In the genomic region with DNA sequence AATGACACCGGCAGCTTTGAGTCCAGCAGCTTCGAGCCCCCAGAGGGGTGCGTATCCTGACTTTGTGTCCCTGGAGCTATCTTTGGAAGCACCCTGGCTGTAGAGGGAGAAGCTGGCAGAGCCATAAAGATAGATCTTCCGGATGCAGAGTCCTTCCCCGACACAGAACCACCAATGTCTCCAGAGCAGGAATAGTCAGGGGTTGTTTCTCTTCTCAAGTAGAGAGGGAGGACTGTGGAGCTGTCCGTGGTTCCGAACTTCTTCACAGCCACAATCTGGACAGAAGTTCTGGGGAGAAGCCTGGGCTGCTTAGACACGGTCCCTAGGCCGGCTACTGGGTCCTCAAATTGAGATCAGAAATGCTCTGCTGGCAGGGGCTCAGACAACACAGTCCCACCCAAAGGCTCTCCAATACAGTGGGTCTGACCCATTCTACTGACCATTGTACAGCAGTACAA, we compare ENCODE assay signal across 10 mouse cellular contexts. TPM values are rescaled to one million over a fixed set of nuclear protein-coding genes. Genes with fewer than 3 reads are reported as not detected.
DNase-seq lines count a peak whose midpoint lies in the region; ATAC-seq and TF ChIP-seq lines count a peak whose summit lies in the region.
"Had no signal": no experiment of that assay in that cellular context is flagged by ENCODE, and none has a peak within 500 bp of the region (broad histone marks: within the 10 kb centered on the region; RNA-seq: fewer than 3 reads in every experiment).

No protein-coding gene starts in this region.

- no peak overlapping the region for H3K4me3 ChIP-seq in lung, postnatal 0 days (ENCODE audit: low read depth, low read length)
- H3K4me3 ChIP-seq in lung, adult 2 months (replicated peaks; ENCODE audit: extremely low read depth, low read depth, low read length), result no peak overlapping the region
- H3K4me3 ChIP-seq in embryonic facial prominence, embryonic 10.5 days, result peak overlapping the region; percentile 47
- H3K4me3 ChIP-seq in intestine, postnatal 0 days (ENCODE audit: low read depth, low read length), result no peak overlapping the region
- H3K4me3 ChIP-seq in stomach, embryonic 14.5 days (ENCODE audit: low read depth, low read length), result 0 out of 2 replicates have a peak overlapping the region, but pooled peaks have one; percentile 8

- peak; percentile 25 for DNase-seq in lung, postnatal 0 days (ENCODE audit: low spot score)
- no peak for DNase-seq in lung, adult 2 months
- peak; percentile 51 for DNase-seq in embryonic facial prominence, embryonic 10.5 days (ENCODE audit: low spot score)
- no peak for DNase-seq in gastrocnemius, postnatal 10 days
- no peak for DNase-seq in thymus, postnatal 4 days
- no peak for DNase-seq in left cerebral cortex, adult 18-20 months (ENCODE audit: low spot score in 2 of 2)
- DNase-seq: layer of hippocampus, adult 9-11 months had no signal

- no peaks in the 10 kb centered on the region for H3K9me3 ChIP-seq in lung, postnatal 0 days (ENCODE audit: low read length)
- no peaks in the 10 kb centered on the region for H3K9me3 ChIP-seq in embryonic facial prominence, embryonic 10.5 days
- no peaks in the 10 kb centered on the region for H3K9me3 ChIP-seq in intestine, postnatal 0 days (ENCODE audit: control insufficient read depth)
- H3K9me3 ChIP-seq in stomach, embryonic 14.5 days (ENCODE audit: control insufficient read depth, low read depth, low read length), result no peaks in the 10 kb centered on the region

- no peak for TF ChIP-seq EP300 in lung, postnatal 0 days (IDR thresholded peaks at IDR 0.05)

- H3K9ac ChIP-seq in lung, postnatal 0 days (replicated peaks; ENCODE audit: low read depth), result no peak overlapping the region
- no peak overlapping the region for H3K9ac ChIP-seq in intestine, postnatal 0 days (ENCODE audit: low read depth, low read length)
- H3K9ac ChIP-seq in stomach, embryonic 14.5 days (replicated peaks; ENCODE audit: low read depth, low read length), result no peak overlapping the region

- WGBS in lung, postnatal 0 days, result 13% methylated on average over 9 of the region's 9 CpGs
- WGBS in lung, adult 2 months, result 11% methylated on average over 9 of the region's 9 CpGs
- 14% methylated on average over 9 of the region's 9 CpGs for WGBS in embryonic facial prominence, embryonic 10.5 days
- WGBS in intestine, postnatal 0 days, result 8% methylated on average over 9 of the region's 9 CpGs
- 12% methylated on average over 9 of the region's 9 CpGs for WGBS in stomach, embryonic 14.5 days

- H3K4me1 ChIP-seq in lung, postnatal 0 days (ENCODE audit: insufficient read depth, low read depth, low read length), result 0 out of 2 replicates have a peak, but pooled peaks cover 4% of the 10 kb centered on the region
- H3K4me1 ChIP-seq in lung, adult 2 months (ENCODE audit: control insufficient read depth, insufficient read depth, low read length), result peaks cover 4% of the 10 kb centered on the region; the same call in 1 of the 2 replicates
- H3K4me1 ChIP-seq in embryonic facial prominence, embryonic 10.5 days, result peaks cover 26% of the 10 kb centered on the region
- H3K4me1 ChIP-seq in intestine, postnatal 0 days (replicated peaks; ENCODE audit: control insufficient read depth, insufficient read depth, low read length), result no peaks in the 10 kb centered on the region
- H3K4me1 ChIP-seq in stomach, embryonic 14.5 days (ENCODE audit: control insufficient read depth, insufficient read depth, low read length), result 0 out of 2 replicates have a peak, but pooled peaks cover 9% of the 10 kb centered on the region

- no peak overlapping the region for H3K27ac ChIP-seq in lung, postnatal 0 days (ENCODE audit: low read length)
- no peak overlapping the region for H3K27ac ChIP-seq in embryonic facial prominence, embryonic 10.5 days (replicated peaks)
- H3K27ac ChIP-seq in intestine, postnatal 0 days (ENCODE audit: low read depth, low read length), result no peak overlapping the region
- H3K27ac ChIP-seq in stomach, embryonic 14.5 days (ENCODE audit: low read length), result no peak overlapping the region

- peaks cover 42% of the 10 kb centered on the region for H3K27me3 ChIP-seq in lung, postnatal 0 days (replicated peaks; ENCODE audit: insufficient read depth, low read length)
- peaks cover 66% of the 10 kb centered on the region for H3K27me3 ChIP-seq in embryonic facial prominence, embryonic 10.5 days (replicated peaks; ENCODE audit: low read depth, poor library complexity, severe bottlenecking)
- H3K27me3 ChIP-seq in intestine, postnatal 0 days (replicated peaks; ENCODE audit: control insufficient read depth, insufficient read depth, low read length), result peaks cover 53% of the 10 kb centered on the region
- peaks cover 48% of the 10 kb centered on the region for H3K27me3 ChIP-seq in stomach, embryonic 14.5 days (ENCODE audit: control insufficient read depth, insufficient read depth, low read length)

- no peaks in the 10 kb centered on the region; the same call in 1 of the 2 replicates for H3K36me3 ChIP-seq in lung, postnatal 0 days (ENCODE audit: insufficient read depth, low read length)
- H3K36me3 ChIP-seq in embryonic facial prominence, embryonic 10.5 days (replicated peaks), result peaks cover 17% of the 10 kb centered on the region
- peaks cover 11% of the 10 kb centered on the region; the same call in 1 of the 2 replicates for H3K36me3 ChIP-seq in intestine, postnatal 0 days (ENCODE audit: control insufficient read depth, insufficient read depth)
- no peaks in the 10 kb centered on the region for H3K36me3 ChIP-seq in stomach, embryonic 14.5 days (ENCODE audit: control insufficient read depth, insufficient read depth, low read length)

- TF ChIP-seq POLR2A in lung, adult 2 months (IDR thresholded peaks at IDR 0.05; ENCODE audit: borderline replicate concordance, extremely low read depth, low read depth, low read length), result no peak

- H3K4me2 ChIP-seq in lung, postnatal 0 days (replicated peaks; ENCODE audit: low read depth, low read length), result peak overlapping the region; percentile 22; the same call in 1 of the 2 replicates
- H3K4me2 ChIP-seq in intestine, postnatal 0 days (replicated peaks; ENCODE audit: low read depth), result peak overlapping the region; percentile 37; the same call in 1 of the 2 replicates
- no peak overlapping the region; the same call in 1 of the 2 replicates for H3K4me2 ChIP-seq in stomach, embryonic 14.5 days (replicated peaks; ENCODE audit: low read depth, low read length)

- no peak for TF ChIP-seq CTCF in lung, postnatal 0 days (IDR thresholded peaks at IDR 0.05)
- no peak for TF ChIP-seq CTCF in lung, adult 2 months (IDR thresholded peaks at IDR 0.05; ENCODE audit: insufficient read depth, low read length)
- no peak for TF ChIP-seq CTCF in intestine, postnatal 0 days (IDR thresholded peaks at IDR 0.05; ENCODE audit: low read depth)

- no peak for ATAC-seq in lung, postnatal 0 days
- ATAC-seq in intestine, postnatal 0 days, result no peak
- no peak for ATAC-seq in stomach, embryonic 14.5 days (ENCODE audit: insufficient number of reproducible peaks, insufficient read depth, low FRiP score, low read depth)

RNA-seq across cellular contexts. Expression of gene Ucn, which starts 0.4 kb away (rescaled TPM):
- not detected in 2 replicates for polyA plus RNA-seq in lung, postnatal 0 days (2015; fragmentation: Nextera tagmentation; extraction: Ambion mirVana)
- polyA plus RNA-seq in lung, adult 2 months (2012; rRNA removed), result not detected in 2 replicates
- polyA plus RNA-seq in embryonic facial prominence, embryonic 10.5 days (2016; fragmentation: Nextera tagmentation; extraction: Ambion mirVana), result not detected in 2 replicates
- not detected in 2 replicates for polyA plus RNA-seq in intestine, postnatal 0 days (2015; fragmentation: Nextera tagmentation; extraction: Ambion mirVana)
- not detected in 2 replicates for polyA plus RNA-seq in stomach, embryonic 14.5 days (2014; fragmentation: Nextera tagmentation; extraction: Ambion mirVana)
- total RNA-seq in gastrocnemius, postnatal 10 days (2021), result not detected
- 1 to 10 TPM; 1.4 to 2.8 TPM for total RNA-seq in left cerebral cortex, adult 18-20 months (2021)
- polyA plus RNA-seq: brain, embryonic 14.5 days had no signal

RNA-seq across cellular contexts. Expression of gene Mpv17, which starts 15.1 kb away (rescaled TPM):
- polyA plus RNA-seq in lung, postnatal 0 days (2015; fragmentation: Nextera tagmentation; extraction: Ambion mirVana), result 38.2 and 53.6 TPM in 2 replicates
- 86.4 and 93.4 TPM in 2 replicates for polyA plus RNA-seq in lung, adult 2 months (2012; rRNA removed)
- polyA plus RNA-seq in embryonic facial prominence, embryonic 10.5 days (2016; fragmentation: Nextera tagmentation; extraction: Ambion mirVana), result 63.5 and 70.1 TPM in 2 replicates
- polyA plus RNA-seq in intestine, postnatal 0 days (2015; fragmentation: Nextera tagmentation; extraction: Ambion mirVana), result 38.8 and 42.2 TPM in 2 replicates
- 69.8 and 72.3 TPM in 2 replicates for polyA plus RNA-seq in stomach, embryonic 14.5 days (2014; fragmentation: Nextera tagmentation; extraction: Ambion mirVana)
- 10 to 100 TPM; 40.2 to 41.2 TPM for total RNA-seq in gastrocnemius, postnatal 10 days (2021)
- 10 to 100 TPM; 46.9 to 51.8 TPM for total RNA-seq in left cerebral cortex, adult 18-20 months (2021)

RNA-seq across cellular contexts. Expression of gene Trim54, which starts 22.5 kb away (rescaled TPM):
- 0.49 and 0.55 TPM in 2 replicates for polyA plus RNA-seq in lung, postnatal 0 days (2015; fragmentation: Nextera tagmentation; extraction: Ambion mirVana)
- 3.8 and 14.9 TPM in 2 replicates for polyA plus RNA-seq in lung, adult 2 months (2012; rRNA removed)
- polyA plus RNA-seq in embryonic facial prominence, embryonic 10.5 days (2016; fragmentation: Nextera tagmentation; extraction: Ambion mirVana), result not detected in 2 replicates
- polyA plus RNA-seq in intestine, postnatal 0 days (2015; fragmentation: Nextera tagmentation; extraction: Ambion mirVana), result not detected in 2 replicates
- polyA plus RNA-seq in stomach, embryonic 14.5 days (2014; fragmentation: Nextera tagmentation; extraction: Ambion mirVana), result not detected in 2 replicates
- total RNA-seq in gastrocnemius, postnatal 10 days (2021), result 100 to 1,000 TPM; 161 to 173 TPM
- total RNA-seq in left cerebral cortex, adult 18-20 months (2021), result 1 to 10 TPM; 1.7 to 1.9 TPM

RNA-seq across cellular contexts. Expression of gene Slc30a3, which starts 31.0 kb away (rescaled TPM):
- not detected in 2 replicates for polyA plus RNA-seq in lung, postnatal 0 days (2015; fragmentation: Nextera tagmentation; extraction: Ambion mirVana)
- 0.10 TPM in 1 of 2 replicates, not detected in the other for polyA plus RNA-seq in lung, adult 2 months (2012; rRNA removed)
- 0.59 and 0.85 TPM in 2 replicates for polyA plus RNA-seq in embryonic facial prominence, embryonic 10.5 days (2016; fragmentation: Nextera tagmentation; extraction: Ambion mirVana)
- 0.10 TPM in 1 of 2 replicates, not detected in the other for polyA plus RNA-seq in intestine, postnatal 0 days (2015; fragmentation: Nextera tagmentation; extraction: Ambion mirVana)
- 0.30 and 0.52 TPM in 2 replicates for polyA plus RNA-seq in stomach, embryonic 14.5 days (2014; fragmentation: Nextera tagmentation; extraction: Ambion mirVana)
- total RNA-seq in gastrocnemius, postnatal 10 days (2021), result under 1 TPM; 0.27 to 0.28 TPM
- 100 to 1,000 TPM; 145 to 165 TPM for total RNA-seq in left cerebral cortex, adult 18-20 months (2021)

RNA-seq across cellular contexts. Expression of gene Dnajc5g, which starts 32.9 kb away (rescaled TPM):
- polyA plus RNA-seq in lung, postnatal 0 days (2015; fragmentation: Nextera tagmentation; extraction: Ambion mirVana), result not detected in 2 replicates
- not detected in 2 replicates for polyA plus RNA-seq in lung, adult 2 months (2012; rRNA removed)
- not detected in 2 replicates for polyA plus RNA-seq in embryonic facial prominence, embryonic 10.5 days (2016; fragmentation: Nextera tagmentation; extraction: Ambion mirVana)
- polyA plus RNA-seq in intestine, postnatal 0 days (2015; fragmentation: Nextera tagmentation; extraction: Ambion mirVana), result not detected in 2 replicates
- not detected in 2 replicates for polyA plus RNA-seq in stomach, embryonic 14.5 days (2014; fragmentation: Nextera tagmentation; extraction: Ambion mirVana)
- not detected for total RNA-seq in gastrocnemius, postnatal 10 days (2021)
- total RNA-seq in left cerebral cortex, adult 18-20 months (2021), result not detected
- polyA plus RNA-seq: brain, embryonic 14.5 days had no signal

Comparison
In these comparisons a context has a peak if more than half of its experiments do, and no peak if none do; other contexts are left out.
1. DNase-seq: peak in lung, postnatal 0 days (single experiment) and embryonic facial prominence, embryonic 10.5 days (single experiment); none in lung, adult 2 months (single experiment), gastrocnemius, postnatal 10 days (single experiment), thymus, postnatal 4 days (single experiment) and left cerebral cortex, adult 18-20 months (0 of 2).
2. H3K4me3 ChIP-seq: peak in embryonic facial prominence, embryonic 10.5 days (single experiment) and stomach, embryonic 14.5 days (single experiment); none in lung, postnatal 0 days (single experiment), lung, adult 2 months (single experiment) and intestine, postnatal 0 days (single experiment).